Mouse (Mus musculus): ENCODE data around the gene Cyp4f39. TPM values are rescaled to one million over a fixed set of nuclear protein-coding genes. Genes with fewer than 3 reads are reported as not detected.

The Cyp4f39 gene
- 0.74 TPM for polyA plus RNA-seq (2017; shearing (Covaris generic))

DNA sequence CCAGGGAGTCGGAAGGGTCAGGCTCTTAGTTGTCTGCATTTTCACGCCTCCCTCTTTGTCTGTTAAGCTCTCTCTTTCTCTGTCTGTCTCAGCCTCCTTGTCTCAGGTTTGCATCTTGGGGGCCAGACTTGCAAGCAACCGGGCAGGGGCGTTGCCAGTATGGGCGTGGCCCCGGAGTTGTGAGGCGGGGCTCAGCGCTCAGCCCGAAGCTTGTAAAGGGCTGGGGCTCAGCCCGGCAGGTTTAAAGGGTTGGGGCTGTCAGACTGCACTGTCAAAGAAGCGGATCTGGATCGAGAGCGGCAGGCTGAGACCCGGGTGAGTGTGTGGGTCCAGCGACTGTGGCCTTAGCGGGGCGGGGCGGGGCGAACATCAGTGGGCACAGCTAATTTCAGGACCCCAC, at the start of gene Cyp4f39:
Cyp4f39 (plus strand) TSS at position 242 of the 400 bp plus-strand sequence.

DNA sequence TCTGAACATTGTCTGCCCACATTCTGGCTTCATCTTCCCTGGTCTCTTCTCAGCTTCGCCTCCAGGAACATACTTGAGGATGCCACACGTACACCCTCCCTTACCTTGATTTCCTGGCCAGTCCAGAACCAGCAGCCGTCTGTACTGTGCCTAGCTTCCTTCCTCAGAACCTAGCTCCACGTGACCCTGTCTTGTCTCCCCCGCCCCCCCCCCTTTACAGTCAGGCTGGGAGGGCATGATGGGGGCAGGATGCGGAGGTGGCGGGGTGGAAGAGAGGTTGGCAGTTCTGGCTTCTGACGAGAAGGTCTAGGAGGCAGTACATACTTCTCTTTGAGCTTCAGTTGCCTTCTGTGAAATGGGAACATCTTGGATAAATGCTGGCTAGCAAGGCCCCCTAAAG, 49.1 kb upstream of the Cyp4f39 start, which contains the start of gene Rasal3:
Rasal3 (minus strand) TSS at position 167 of the 400 bp plus-strand sequence.

DNA sequence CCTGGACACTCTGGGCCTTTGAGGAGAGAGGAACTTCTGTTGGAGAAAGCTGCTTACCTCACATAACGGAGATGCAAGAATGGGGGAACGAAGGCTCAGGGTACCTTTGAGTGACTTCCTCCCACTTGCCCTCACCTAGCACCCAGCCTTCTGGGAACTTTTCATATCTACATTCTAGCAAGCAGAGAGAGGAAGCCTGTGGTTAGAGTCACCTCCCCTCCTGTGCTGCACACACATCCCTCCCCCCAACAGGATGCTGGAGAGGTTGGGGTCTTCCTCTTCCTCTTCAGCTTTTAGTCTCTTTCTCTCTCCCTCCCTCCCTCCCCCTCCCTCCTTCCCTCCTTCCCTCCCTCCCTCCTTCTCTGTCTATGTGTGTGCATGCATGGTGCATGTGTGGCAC, 28.5 kb upstream of the Cyp4f39 start, which contains the start of gene Pglyrp2:
Pglyrp2 (minus strand) TSS at position 134 of the 400 bp plus-strand sequence.

DNA sequence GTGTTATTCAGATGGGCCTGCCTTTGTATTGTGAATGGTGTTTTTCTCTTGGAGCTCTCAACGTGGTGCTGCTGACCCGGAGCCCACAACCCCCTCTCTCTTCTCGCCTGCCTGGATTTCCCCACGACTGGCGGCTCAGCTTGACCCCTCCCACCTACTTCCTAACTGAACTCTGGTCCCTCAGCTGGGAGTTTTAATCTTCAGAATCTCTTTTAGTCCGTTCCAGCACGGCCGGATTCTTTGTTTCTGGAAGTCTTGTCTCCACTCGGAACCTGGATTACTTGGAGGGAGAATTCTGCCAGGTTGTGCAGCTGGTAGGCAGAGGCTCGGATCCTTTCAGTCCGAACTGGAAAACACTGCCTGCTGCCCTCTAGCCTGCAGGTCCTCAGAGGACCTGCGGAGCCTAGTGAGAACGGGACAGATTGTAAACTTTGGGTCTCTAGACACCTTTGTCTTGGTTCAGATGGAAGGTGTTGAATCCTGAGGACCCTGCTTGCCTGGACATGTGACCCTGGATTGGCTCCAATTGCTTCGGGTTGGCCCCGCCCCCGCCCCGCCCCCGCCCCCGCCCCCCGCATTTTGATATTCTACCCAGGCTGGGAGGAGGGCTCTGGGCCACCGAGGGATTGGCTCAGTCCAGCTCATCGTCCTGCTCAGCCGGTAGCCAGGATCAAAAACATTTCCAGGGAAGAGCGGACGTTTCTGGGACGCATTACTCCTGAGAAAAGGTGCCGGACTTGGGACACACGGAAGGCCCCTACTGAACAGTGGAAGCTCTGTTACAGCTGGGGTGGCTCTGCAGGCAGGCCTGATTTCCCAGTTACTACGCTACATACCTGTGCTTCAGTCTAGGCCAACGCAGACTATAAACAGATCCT, 53.6 kb downstream of the Cyp4f39 start, which contains the start of gene Cyp4f17:
Cyp4f17 (plus strand) TSS at position 200 of the 878 bp plus-strand sequence.

DNA sequence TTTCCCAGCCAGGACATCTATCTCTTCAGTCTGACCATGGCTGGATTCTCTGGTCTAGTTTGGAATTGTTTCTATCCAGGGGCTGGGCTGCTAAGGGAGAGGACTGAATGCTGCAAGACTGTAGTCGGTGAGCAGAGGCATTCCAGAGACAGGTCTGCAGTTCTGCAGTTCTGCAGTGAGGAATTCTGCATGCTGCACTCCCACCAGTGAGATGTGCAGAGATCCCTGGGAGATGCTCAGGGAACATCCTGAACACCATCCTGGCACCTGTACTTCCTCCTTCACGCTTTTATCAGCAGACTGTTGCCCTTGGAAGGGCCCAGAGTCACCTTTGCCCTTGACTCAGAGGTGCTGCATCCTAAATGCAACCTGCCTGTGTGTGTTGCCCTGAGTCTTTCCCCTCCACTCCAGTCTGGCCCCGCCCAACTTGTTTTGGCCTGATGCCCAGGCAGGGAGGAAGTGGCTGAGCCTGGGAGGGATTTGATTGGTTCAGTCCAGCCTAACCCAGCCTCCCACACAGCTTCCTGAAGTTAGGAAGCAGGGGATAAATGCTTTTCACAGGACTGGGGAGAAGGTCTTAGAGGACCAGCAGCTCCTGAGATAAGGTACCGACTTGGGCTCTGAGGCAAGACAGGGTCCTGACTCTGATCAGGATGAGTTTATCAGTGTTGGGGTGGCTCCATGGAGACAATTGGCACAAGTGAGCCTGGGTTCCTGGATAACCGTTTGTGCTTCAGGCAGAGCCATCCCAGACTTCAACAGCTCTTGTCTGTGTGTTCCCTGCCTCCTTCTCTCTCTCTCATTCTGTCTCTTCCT, 83.7 kb downstream of the Cyp4f39 start, which contains the start of gene Cyp4f16:
Cyp4f16 (plus strand) TSS at position 508 of the 816 bp plus-strand sequence.

Other genes starting within 250 kb of the Cyp4f39 start
- gene Brd4, start 168.0 kb upstream of the Cyp4f39 start, polyA plus RNA-seq (2017; shearing (Covaris generic)), result 46.7 TPM
- gene Akap8, start 131.5 kb upstream of the Cyp4f39 start, polyA plus RNA-seq (2017; shearing (Covaris generic)), result 296 TPM
- gene Akap8l, start 102.1 kb upstream of the Cyp4f39 start, polyA plus RNA-seq (2017; shearing (Covaris generic)), result 263 TPM
- gene Wiz, start 63.3 kb upstream of the Cyp4f39 start, polyA plus RNA-seq (2017; shearing (Covaris generic)), result 19.5 TPM
- 83.5 TPM for gene Rasal3, start 49.1 kb upstream of the Cyp4f39 start, polyA plus RNA-seq (2017; shearing (Covaris generic))
- 88.1 TPM for gene Pglyrp2, start 28.6 kb upstream of the Cyp4f39 start, polyA plus RNA-seq (2017; shearing (Covaris generic))
- gene Cyp4f17, start 53.3 kb downstream of the Cyp4f39 start, polyA plus RNA-seq (2017; shearing (Covaris generic)), result 5.0 TPM
- 14.6 TPM for gene Cyp4f16, start 83.8 kb downstream of the Cyp4f39 start, polyA plus RNA-seq (2017; shearing (Covaris generic))
- not detected for gene Cyp4f37, start 168.6 kb downstream of the Cyp4f39 start, polyA plus RNA-seq (2017; shearing (Covaris generic))
- gene Cyp4f40, start 206.2 kb downstream of the Cyp4f39 start, polyA plus RNA-seq (2017; shearing (Covaris generic)), result not detected
- not detected for gene Cyp4f15, start 232.9 kb downstream of the Cyp4f39 start, polyA plus RNA-seq (2017; shearing (Covaris generic))